Mouse (Mus musculus) neural tube, embryonic 11.5 days (tissue): ENCODE data around the gene Fgf18. TPM values are rescaled to one million over a fixed set of nuclear protein-coding genes. Genes with fewer than 3 reads are reported as not detected.

Experiments used
- ATAC-seq: fragments of 200-750 bp; cut with Nextera tagmentation; 2 replicates; pipeline ENCODE4 v1.8.0; 2017; ENCODE audit warnings: moderate number of reproducible peaks, mild to moderate bottlenecking, moderate TSS enrichment, moderate library complexity; ENCODE audit not compliant: insufficient read depth, low FRiP score, low TSS enrichment
- DNase-seq: peaks from one replicate; pipeline ENCODE4 v3.0.0-alpha.2; 2015; ENCODE audit warnings: low spot score
- H3K27ac ChIP-seq: fragments of 300-500 bp; sonication (generic); 2 replicates; pipeline ENCODE4 v1.5.1; 2014; ENCODE audit warnings: low read depth, mild to moderate bottlenecking, low read length
- H3K27me3 ChIP-seq: fragments of 300-500 bp; sonication (generic); 2 replicates; pipeline ENCODE4 v1.6.1; 2014; ENCODE audit warnings: mild to moderate bottlenecking, low read length, mixed read lengths; ENCODE audit not compliant: control insufficient read depth, insufficient read depth
- H3K36me3 ChIP-seq: fragments of 300-500 bp; sonication (generic); 2 replicates; pipeline ENCODE4 v1.6.1; 2014; ENCODE audit warnings: mild to moderate bottlenecking, low read length, moderate library complexity, mixed read lengths; ENCODE audit not compliant: control insufficient read depth, insufficient read depth
- H3K4me1 ChIP-seq: fragments of 300-500 bp; sonication (generic); 2 replicates; pipeline ENCODE4 v1.6.1; 2014; ENCODE audit warnings: low read length, mixed read lengths; ENCODE audit not compliant: control insufficient read depth, insufficient read depth
- H3K4me2 ChIP-seq: fragments of 300-500 bp; sonication (generic); 2 replicates; pipeline ENCODE4 v1.6.1; 2014; ENCODE audit warnings: low read depth, mild to moderate bottlenecking, moderate library complexity
- H3K4me3 ChIP-seq: fragments of 300-500 bp; sonication (generic); 2 replicates; pipeline ENCODE4 v1.5.1; 2014; ENCODE audit warnings: low read depth, low read length
- H3K9ac ChIP-seq: fragments of 300-500 bp; sonication (generic); 2 replicates; pipeline ENCODE4 v1.6.1; 2014; ENCODE audit warnings: mild to moderate bottlenecking, low read length
- H3K9me3 ChIP-seq: fragments of 300-500 bp; sonication (generic); 2 replicates; pipeline ENCODE4 v1.6.1; 2016; ENCODE audit warnings: low read length; ENCODE audit not compliant: control insufficient read depth
- WGBS: fragments of 180-500 bp; shearing (Covaris S2); extraction: QIAGEN DNeasy Blood & Tissue Kit; methylation state at CpG from one replicate; pipeline ENCODE4 v1.1.7; 2014; 5-methylcytosine and 5-hydroxymethylcytosine counted together
- polyA plus RNA-seq: library from polyadenylated mRNA; unstranded; fragments of >200 nt; fragmentation: Nextera tagmentation; extraction: Ambion mirVana; gene quantifications from 2 replicates; pipeline ENCODE4 v1.2.1, GENCODE M21; 2014

The Fgf18 gene
- 6.8 and 9.9 TPM in 2 replicates for polyA plus RNA-seq

DNA sequence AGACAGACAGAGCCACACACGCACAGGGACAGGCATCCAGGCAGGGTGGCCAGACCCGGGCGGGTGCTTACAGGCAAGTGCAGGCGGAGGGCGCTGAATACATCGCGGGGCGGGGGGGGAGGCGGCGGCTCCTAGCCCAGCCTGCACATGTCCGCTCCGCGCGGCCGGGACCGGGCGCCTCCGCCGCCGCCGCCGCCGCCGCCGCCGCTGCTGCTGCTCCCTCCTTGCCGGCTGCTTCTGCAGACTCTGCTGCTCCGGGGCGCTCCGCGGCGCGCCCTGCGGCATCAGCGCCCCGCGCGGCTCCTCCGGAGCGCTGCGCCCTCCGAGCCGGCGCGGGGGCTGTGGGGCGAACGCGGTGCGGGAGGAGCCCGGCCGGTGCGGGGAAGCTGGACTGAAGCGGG, at the start of gene Fgf18:
Gene Fgf18 (minus strand): TSS at position 230 of the 401 bp plus-strand sequence.
- Histone ChIP-seq H3K4me3 (peak within 1 kb of the TSS; percentile 65), H3K27me3 (peaks cover 20% of the 10 kb centered on the region), H3K4me1 (peaks cover 7% of the 10 kb centered on the region; the same call in 1 of the 2 replicates), H3K9ac (peak within 1 kb of the TSS; percentile 55), H3K36me3 (no peaks in the 10 kb centered on the region), H3K9me3 (no peaks in the 10 kb centered on the region), H3K27ac (peak within 1 kb of the TSS; percentile 73), H3K4me2 (peak within 1 kb of the TSS; percentile 78)
- under 1% methylated on average over 32 of the region's 53 CpGs for WGBS
- DNase-seq (peak; percentile 77), ATAC-seq (peak; percentile 42)

DNA sequence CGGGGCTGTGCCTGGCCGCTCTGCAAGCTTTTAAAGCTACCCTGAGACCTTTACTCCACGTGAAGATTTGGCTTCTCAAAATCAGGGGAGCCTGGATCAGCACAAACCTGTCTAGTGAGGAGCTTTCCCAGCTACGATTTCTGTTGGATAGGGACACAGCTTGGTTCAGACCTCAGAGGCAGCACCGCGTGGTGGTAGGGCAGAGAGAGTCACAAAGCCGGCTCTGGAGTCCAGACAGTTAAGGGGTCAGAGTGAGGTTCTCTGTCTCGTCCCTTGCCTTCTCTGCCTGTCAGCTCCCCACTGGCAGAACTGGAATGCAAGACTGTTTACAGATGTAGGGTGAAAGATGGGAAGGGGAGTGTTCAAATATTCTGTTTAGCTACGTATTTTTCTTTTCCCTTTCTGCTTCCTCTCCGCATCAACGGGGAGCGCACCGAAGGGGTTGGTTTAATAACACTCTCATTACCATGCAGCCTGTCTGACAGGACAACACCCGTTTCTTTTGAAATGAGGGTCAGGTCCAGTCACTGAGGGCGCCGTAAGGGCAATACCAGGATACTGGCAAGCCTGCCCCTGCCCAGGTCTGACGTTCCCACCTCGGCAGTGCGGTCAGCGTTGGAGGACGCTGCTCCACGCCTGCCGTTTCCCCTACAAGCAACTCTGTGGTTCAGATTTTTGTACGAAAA, 49.4 kb upstream of the Fgf18 start:
- no peak overlapping the region for H3K4me3 ChIP-seq
- H3K9ac ChIP-seq, result no peak overlapping the region
- peak; percentile 26 for DNase-seq
- ATAC-seq, result no peak
- peaks cover 13% of the 10 kb centered on the region for H3K4me1 ChIP-seq
- no peak overlapping the region for H3K4me2 ChIP-seq
- peaks cover 3% of the 10 kb centered on the region; the same call in 1 of the 2 replicates for H3K9me3 ChIP-seq
- H3K36me3 ChIP-seq, result no peaks in the 10 kb centered on the region
- H3K27ac ChIP-seq, result no peak overlapping the region
- H3K27me3 ChIP-seq, result peaks cover 82% of the 10 kb centered on the region
- 12% methylated on average over 24 of the region's 24 CpGs for WGBS

DNA sequence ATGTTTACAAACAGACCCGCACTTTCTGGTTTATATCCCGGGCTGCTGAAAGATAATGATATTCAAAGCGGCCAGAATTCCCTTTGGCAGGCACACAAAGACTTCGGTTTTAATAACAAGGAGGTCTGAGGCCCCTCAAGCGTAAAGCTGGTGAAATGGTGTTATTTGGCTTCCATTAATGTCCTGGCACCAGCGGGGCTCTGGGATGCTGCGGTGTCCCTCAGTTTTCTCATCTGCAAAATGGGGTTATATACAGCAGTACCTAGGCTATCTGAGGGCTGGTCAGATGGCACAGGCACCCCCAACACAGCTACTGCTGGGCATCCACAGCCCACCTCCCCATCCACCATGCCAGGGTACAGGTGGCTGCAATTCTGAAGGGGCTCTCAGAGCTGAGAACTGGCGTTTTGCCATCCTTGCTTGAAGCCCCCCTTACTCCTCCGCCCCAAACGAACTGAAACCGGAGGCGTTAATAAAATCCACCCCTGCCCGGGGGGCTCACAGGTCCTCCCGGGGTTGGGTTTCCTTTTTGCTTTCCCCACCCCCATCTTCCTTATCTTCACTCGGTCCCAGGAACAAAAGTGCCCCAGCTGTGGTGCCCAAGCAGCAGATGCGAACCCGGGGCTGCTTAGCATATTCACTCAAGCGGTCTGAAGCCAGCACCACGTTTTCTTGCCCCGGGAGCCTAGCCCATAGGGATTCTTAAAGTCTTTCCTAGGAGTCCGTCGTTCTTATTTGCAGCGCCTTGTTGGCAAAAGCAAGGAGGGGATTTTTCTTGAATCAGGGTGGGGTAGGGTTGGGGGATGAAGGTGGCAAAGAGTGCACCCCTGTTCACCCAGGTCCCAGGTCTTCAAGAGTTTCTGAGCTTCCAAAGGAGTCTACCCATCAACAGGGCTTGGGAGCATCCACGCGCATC, 48.6 kb upstream of the Fgf18 start:
- 3% methylated on average over 25 of the region's 25 CpGs for WGBS
- Histone ChIP-seq H3K27ac (no peak overlapping the region), H3K27me3 (peaks cover 80% of the 10 kb centered on the region), H3K4me2 (no peak overlapping the region), H3K36me3 (no peaks in the 10 kb centered on the region), H3K9ac (no peak overlapping the region), H3K9me3 (peaks cover 3% of the 10 kb centered on the region; the same call in 1 of the 2 replicates), H3K4me3 (no peak overlapping the region), H3K4me1 (peaks cover 6% of the 10 kb centered on the region)
- peak; percentile 53 for DNase-seq
- no peak for ATAC-seq

DNA sequence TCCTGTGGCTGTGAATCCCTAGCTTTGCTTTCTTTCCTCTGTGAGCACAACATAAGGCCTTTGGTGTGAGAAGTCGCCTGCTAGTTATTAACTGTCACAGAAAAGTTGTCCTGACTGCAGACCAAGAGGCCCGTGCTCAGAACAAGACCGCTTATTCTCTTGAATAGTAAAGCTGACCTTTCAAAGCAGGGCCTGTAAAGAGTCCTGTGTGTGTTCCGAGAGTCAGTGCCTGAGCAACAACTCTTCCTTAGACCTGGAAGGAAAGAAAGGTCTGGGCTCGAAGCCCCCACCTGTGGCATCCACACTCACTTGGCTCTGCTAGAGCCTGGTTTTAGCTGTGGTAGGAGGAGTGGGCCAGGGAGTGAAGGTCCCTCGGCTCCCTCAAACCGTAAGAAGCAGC, 47.9 kb upstream of the Fgf18 start:
- 21% methylated on average over 7 of the region's 7 CpGs for WGBS
- Histone ChIP-seq H3K27me3 (peaks cover 74% of the 10 kb centered on the region), H3K27ac (no peak overlapping the region), H3K4me2 (no peak overlapping the region), H3K36me3 (no peaks in the 10 kb centered on the region), H3K4me3 (no peak overlapping the region), H3K4me1 (no peaks in the 10 kb centered on the region), H3K9ac (no peak overlapping the region), H3K9me3 (peaks cover 3% of the 10 kb centered on the region; the same call in 1 of the 2 replicates)
- ATAC-seq, result no peak
- no peak for DNase-seq

DNA sequence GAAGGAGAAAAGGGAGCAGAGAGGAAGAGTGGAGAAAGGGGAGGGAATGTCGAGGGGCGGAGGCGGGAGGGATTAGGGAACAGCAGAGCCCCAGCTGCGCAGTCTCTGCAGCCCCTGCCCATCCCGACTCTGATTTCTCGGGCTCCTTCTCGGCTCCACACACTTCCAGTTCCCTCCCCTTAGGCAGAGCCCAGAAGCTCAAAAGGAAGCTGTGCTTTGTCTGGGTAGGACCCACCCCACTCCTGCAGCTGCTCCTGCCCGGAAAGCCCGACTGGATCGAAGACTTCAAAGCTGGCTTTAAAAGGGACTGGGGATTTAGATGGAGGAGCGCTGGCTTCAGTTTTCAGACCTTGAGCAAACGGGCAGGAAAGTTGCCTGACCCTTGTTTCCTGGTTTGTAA, 46.5 kb upstream of the Fgf18 start:
- WGBS, result 4% methylated on average over 11 of the region's 12 CpGs
- no peak overlapping the region for H3K9ac ChIP-seq
- no peaks in the 10 kb centered on the region for H3K4me1 ChIP-seq
- H3K9me3 ChIP-seq, result peaks cover 3% of the 10 kb centered on the region; the same call in 1 of the 2 replicates
- no peak for ATAC-seq
- no peak overlapping the region for H3K4me3 ChIP-seq
- no peak overlapping the region for H3K4me2 ChIP-seq
- H3K27ac ChIP-seq, result no peak overlapping the region
- peaks cover 62% of the 10 kb centered on the region for H3K27me3 ChIP-seq
- DNase-seq, result peak; percentile 34
- no peaks in the 10 kb centered on the region for H3K36me3 ChIP-seq

DNA sequence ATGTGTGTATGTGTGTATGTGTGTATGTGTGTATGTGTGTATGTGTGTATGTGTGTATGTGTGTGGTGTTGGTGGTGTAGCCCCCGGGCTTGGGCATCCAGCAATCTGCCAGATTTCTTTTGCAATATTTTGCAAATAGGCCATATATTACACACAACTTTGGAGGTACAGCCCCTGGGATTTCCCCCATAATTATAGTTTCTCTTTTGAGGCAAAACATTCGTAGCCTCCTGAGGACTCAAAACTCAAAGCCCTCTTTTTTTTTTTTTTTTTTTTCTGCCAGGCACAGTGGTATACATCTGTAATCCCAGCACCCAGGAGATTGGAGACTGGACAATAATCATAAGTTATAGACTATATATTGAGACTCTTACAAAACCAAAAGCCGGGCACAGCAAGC, 34.6 kb upstream of the Fgf18 start:
- peaks cover 10% of the 10 kb centered on the region; the same call in 1 of the 2 replicates for H3K4me1 ChIP-seq
- DNase-seq (no peak), ATAC-seq (no peak)
- H3K36me3 ChIP-seq, result no peaks in the 10 kb centered on the region
- no peak overlapping the region for H3K4me2 ChIP-seq
- H3K9ac ChIP-seq, result no peak overlapping the region
- H3K4me3 ChIP-seq, result no peak overlapping the region
- H3K27ac ChIP-seq, result no peak overlapping the region
- WGBS, result 91% methylated on average over 3 of the region's 3 CpGs
- H3K27me3 ChIP-seq, result 0 out of 2 replicates have a peak, but pooled peaks cover 10% of the 10 kb centered on the region
- H3K9me3 ChIP-seq, result no peaks in the 10 kb centered on the region

DNA sequence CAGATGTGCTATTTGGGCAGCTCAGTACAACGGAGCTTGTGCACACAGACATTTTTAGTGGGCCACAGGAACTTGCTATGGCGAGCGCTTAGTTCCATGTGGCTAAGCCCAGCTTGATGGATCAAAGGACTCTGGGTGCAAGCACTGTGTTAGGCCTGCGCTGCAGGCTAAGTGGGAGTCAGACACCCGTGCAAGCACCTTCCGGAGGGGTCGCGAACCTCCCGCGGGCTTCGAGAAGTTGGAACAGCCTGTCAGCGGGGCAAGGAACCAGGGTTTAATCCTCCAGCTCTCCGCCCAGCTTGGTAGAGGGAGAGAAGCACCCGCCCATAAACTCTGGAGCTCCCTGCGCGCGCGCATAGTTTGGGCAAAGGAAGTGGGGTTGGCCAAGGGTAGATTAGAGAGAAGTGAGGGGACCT, 33.5 kb upstream of the Fgf18 start:
- ATAC-seq, result no peak
- Histone ChIP-seq H3K4me2 (peak overlapping the region; percentile 42), H3K27me3 (0 out of 2 replicates have a peak, but pooled peaks cover 10% of the 10 kb centered on the region), H3K27ac (no peak overlapping the region), H3K4me3 (peak overlapping the region; percentile 22; the same call in 1 of the 2 replicates), H3K9ac (peak overlapping the region; percentile 42), H3K4me1 (peaks cover 10% of the 10 kb centered on the region; the same call in 1 of the 2 replicates), H3K36me3 (no peaks in the 10 kb centered on the region), H3K9me3 (no peaks in the 10 kb centered on the region)
- peak; percentile 41 for DNase-seq
- WGBS, result 3% methylated on average over 18 of the region's 18 CpGs

DNA sequence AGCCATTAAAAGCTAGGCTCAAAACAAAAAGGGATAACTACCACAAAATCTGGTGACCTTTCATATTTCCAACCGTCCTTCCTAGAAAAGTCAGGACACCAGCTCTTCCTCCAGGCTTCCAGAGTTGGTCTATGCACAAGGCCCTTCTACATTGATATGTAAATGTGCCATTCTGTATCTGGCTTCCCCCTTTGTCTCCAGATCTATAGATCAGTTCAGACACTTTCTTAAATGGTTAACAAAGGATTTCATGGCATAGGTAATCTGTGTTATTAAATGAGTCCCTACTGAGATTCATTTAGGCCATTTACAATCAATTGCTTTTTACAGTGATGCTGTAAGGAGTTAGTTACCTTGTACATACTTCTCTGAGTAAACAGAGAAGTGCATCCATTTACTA, 32.6 kb upstream of the Fgf18 start:
- Histone ChIP-seq H3K4me3 (no peak overlapping the region), H3K27me3 (0 out of 2 replicates have a peak, but pooled peaks cover 10% of the 10 kb centered on the region), H3K36me3 (no peaks in the 10 kb centered on the region), H3K9me3 (no peaks in the 10 kb centered on the region), H3K4me1 (peaks cover 10% of the 10 kb centered on the region; the same call in 1 of the 2 replicates), H3K4me2 (no peak overlapping the region), H3K27ac (no peak overlapping the region), H3K9ac (no peak overlapping the region)
- 35% methylated on average over 1 of the region's 1 CpGs for WGBS
- ATAC-seq, result no peak
- no peak for DNase-seq
